Mouse (Mus musculus): ENCODE results near the gene Impg1. TPM values are rescaled to one million over a fixed set of nuclear protein-coding genes. Genes with fewer than 3 reads are reported as not detected.
A peak's percentile ranks its signal among the peaks of the same experiment; 100 is the strongest.
"Not testable (repeated sequence)": the region's sequence is repeated elsewhere in the genome, so short reads cannot be mapped to it uniquely, and the experiment has no call there.

The Impg1 gene
- polyA plus RNA-seq, 1 experiment from 2014 or later, result 0.04 TPM

- DNase-seq (ENCODE audit: low spot score), result no peak
- Histone ChIP-seq H3K27me3 (replicated peaks; ENCODE audit: control insufficient read depth, insufficient read depth, low read length) (no peaks in the 10 kb centered on the region), H3K9ac (ENCODE audit: low read depth, low read length) (no peak overlapping the region), H3K4me2 (ENCODE audit: low read depth, low read length) (no peak overlapping the region), H3K4me3 (ENCODE audit: low read depth, low read length) (no peak overlapping the region), H3K36me3 (ENCODE audit: control insufficient read depth, insufficient read depth, low read length) (no peaks in the 10 kb centered on the region), H3K4me1 (ENCODE audit: control insufficient read depth, insufficient read depth, low read length) (no peaks in the 10 kb centered on the region; the same call in 1 of the 2 replicates), H3K27ac (replicated peaks; ENCODE audit: low read depth, low read length) (no peak overlapping the region), H3K9me3 (ENCODE audit: control insufficient read depth, low read length) (0 out of 2 replicates have a peak, but pooled peaks cover 3% of the 10 kb centered on the region)
- ATAC-seq (ENCODE audit: low read depth), result no peak
- WGBS, result 86% methylated on average over 6 of the region's 6 CpGs
Observed at GRCm38 (mm10) chr9:80338026-80338425, 127.3 kb downstream of the Impg1 start.

GRCm38 (mm10) chr9:80335660-80336357 is 129.5 kb downstream of the Impg1 start:
- WGBS, result 81% methylated on average over 13 of the region's 13 CpGs
- Histone ChIP-seq H3K9me3 (ENCODE audit: control insufficient read depth, low read length) (no peaks in the 10 kb centered on the region), H3K4me1 (ENCODE audit: control insufficient read depth, insufficient read depth, low read length) (no peaks in the 10 kb centered on the region; the same call in 1 of the 2 replicates), H3K27me3 (replicated peaks; ENCODE audit: control insufficient read depth, insufficient read depth, low read length) (no peaks in the 10 kb centered on the region), H3K36me3 (ENCODE audit: control insufficient read depth, insufficient read depth, low read length) (no peaks in the 10 kb centered on the region), H3K4me2 (ENCODE audit: low read depth, low read length) (no peak overlapping the region), H3K4me3 (ENCODE audit: low read depth, low read length) (no peak overlapping the region), H3K9ac (ENCODE audit: low read depth, low read length) (no peak overlapping the region), H3K27ac (replicated peaks; ENCODE audit: low read depth, low read length) (no peak overlapping the region)
- DNase-seq (ENCODE audit: low spot score) (no peak), ATAC-seq (ENCODE audit: low read depth) (no peak)

GRCm38 (mm10) chr9:80333998-80334605 is 131.2 kb downstream of the Impg1 start:
- 51% methylated on average over 14 of the region's 14 CpGs for WGBS
- ATAC-seq (ENCODE audit: low read depth), result no peak
- H3K4me2 ChIP-seq (ENCODE audit: low read depth, low read length), result peak overlapping the region; percentile 34
- no peaks in the 10 kb centered on the region for H3K36me3 ChIP-seq (ENCODE audit: control insufficient read depth, insufficient read depth, low read length)
- no peaks in the 10 kb centered on the region; the same call in 1 of the 2 replicates for H3K4me1 ChIP-seq (ENCODE audit: control insufficient read depth, insufficient read depth, low read length)
- 0 out of 2 replicates have a peak overlapping the region, but pooled peaks have one; percentile 5 for H3K4me3 ChIP-seq (ENCODE audit: low read depth, low read length)
- no peaks in the 10 kb centered on the region for H3K27me3 ChIP-seq (replicated peaks; ENCODE audit: control insufficient read depth, insufficient read depth, low read length)
- no peak for DNase-seq (ENCODE audit: low spot score)
- H3K9ac ChIP-seq (ENCODE audit: low read depth, low read length), result no peak overlapping the region
- H3K9me3 ChIP-seq (ENCODE audit: control insufficient read depth, low read length), result no peaks in the 10 kb centered on the region
- no peak overlapping the region for H3K27ac ChIP-seq (replicated peaks; ENCODE audit: low read depth, low read length)

- no peaks in the 10 kb centered on the region for H3K27me3 ChIP-seq (replicated peaks; ENCODE audit: control insufficient read depth, insufficient read depth, low read length)
- H3K4me3 ChIP-seq (ENCODE audit: low read depth, low read length), result 0 out of 2 replicates have a peak overlapping the region, but pooled peaks have one; percentile 5
- WGBS, result 32% methylated on average over 8 of the region's 8 CpGs
Observed at GRCm38 (mm10) chr9:80333466-80333865, 131.8 kb downstream of the Impg1 start.

DNA sequence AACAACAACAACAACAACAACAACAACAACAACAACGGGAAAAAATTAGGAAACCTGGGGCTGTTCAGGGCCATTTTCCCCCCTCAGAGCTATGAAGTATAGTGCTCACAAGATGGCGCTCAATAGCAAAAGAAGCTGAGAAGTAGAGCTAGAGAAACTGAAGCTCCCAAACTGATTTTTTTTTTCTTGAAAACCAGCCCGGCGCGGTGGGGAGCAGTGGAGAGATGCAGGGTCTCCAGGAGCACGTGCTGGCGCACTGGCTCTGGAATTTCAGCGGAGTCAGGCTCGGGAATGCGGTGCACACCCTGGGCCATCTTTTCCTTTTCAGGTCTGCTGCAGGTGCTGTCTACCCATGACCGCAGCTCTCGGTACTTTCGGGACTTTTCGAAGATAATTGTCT is 133.1 kb downstream of the Impg1 start:
- WGBS, result 17% methylated on average over 14 of the region's 14 CpGs
- H3K27me3 ChIP-seq (replicated peaks; ENCODE audit: control insufficient read depth, insufficient read depth, low read length), result no peaks in the 10 kb centered on the region
- H3K27ac ChIP-seq (replicated peaks; ENCODE audit: low read depth, low read length), result no peak overlapping the region
- DNase-seq (ENCODE audit: low spot score), result peak; percentile 91
- H3K9me3 ChIP-seq (ENCODE audit: control insufficient read depth, low read length), result no peaks in the 10 kb centered on the region
- peak; percentile 69 for ATAC-seq (ENCODE audit: low read depth)
- H3K4me2 ChIP-seq (ENCODE audit: low read depth, low read length), result peak overlapping the region; percentile 61
- no peak overlapping the region for H3K9ac ChIP-seq (ENCODE audit: low read depth, low read length)
- no peaks in the 10 kb centered on the region for H3K36me3 ChIP-seq (ENCODE audit: control insufficient read depth, insufficient read depth, low read length)
- H3K4me1 ChIP-seq (ENCODE audit: control insufficient read depth, insufficient read depth, low read length), result no peaks in the 10 kb centered on the region; the same call in 1 of the 2 replicates
- peak overlapping the region; percentile 34 for H3K4me3 ChIP-seq (ENCODE audit: low read depth, low read length)

More at GRCm38 (mm10) chr9:80333466-80333865, 131.8 kb downstream of the Impg1 start:
- H3K36me3 ChIP-seq (ENCODE audit: control insufficient read depth, insufficient read depth, low read length), result no peaks in the 10 kb centered on the region
- no peaks in the 10 kb centered on the region for H3K9me3 ChIP-seq (ENCODE audit: control insufficient read depth, low read length)
- ATAC-seq (ENCODE audit: low read depth) (no peak), DNase-seq (ENCODE audit: low spot score) (peak; percentile 14)
- peak overlapping the region; percentile 34 for H3K4me2 ChIP-seq (ENCODE audit: low read depth, low read length)
- H3K4me1 ChIP-seq (ENCODE audit: control insufficient read depth, insufficient read depth, low read length), result no peaks in the 10 kb centered on the region; the same call in 1 of the 2 replicates
- no peak overlapping the region for H3K27ac ChIP-seq (replicated peaks; ENCODE audit: low read depth, low read length)
- no peak overlapping the region for H3K9ac ChIP-seq (ENCODE audit: low read depth, low read length)

DNA sequence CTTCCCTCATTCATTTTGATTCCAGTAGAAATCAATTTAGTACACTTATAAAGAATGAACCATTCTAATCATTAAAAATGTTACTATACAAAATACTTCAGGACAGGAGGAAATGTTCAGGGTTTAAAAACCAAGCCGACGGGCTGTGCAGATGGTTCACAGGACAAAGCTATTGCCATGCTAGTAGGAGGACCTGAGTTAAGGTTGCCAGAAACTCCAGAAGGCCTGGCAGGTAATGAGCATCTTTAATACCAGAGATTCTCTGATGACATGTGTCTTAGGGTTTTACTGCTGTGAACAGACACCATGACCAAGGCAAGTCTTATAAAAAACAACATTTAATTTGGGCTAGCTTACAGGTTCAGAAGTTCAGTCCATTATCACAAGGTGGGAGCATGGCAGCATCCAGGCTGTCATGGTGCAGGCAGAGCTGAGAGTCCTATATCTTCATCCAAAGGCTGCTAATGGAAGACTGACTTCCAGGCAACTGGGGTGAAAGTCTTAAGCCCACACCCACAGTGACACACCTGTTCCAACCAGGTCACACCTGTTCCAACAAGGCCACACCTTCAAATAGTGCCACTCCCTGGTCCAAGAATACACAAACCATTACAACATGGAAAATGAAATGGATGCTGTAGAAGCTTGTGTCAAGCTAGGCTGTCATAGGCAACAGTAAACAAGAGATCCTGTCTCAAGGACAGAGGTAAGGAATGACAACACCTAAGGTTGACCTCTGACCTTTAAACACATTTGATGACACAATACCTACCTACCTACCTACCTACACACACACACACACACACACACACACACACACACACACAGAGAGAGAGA is 144.0 kb downstream of the Impg1 start:
- 92% methylated on average over 2 of the region's 2 CpGs for WGBS
- not testable (repeated sequence) for H3K36me3 ChIP-seq (ENCODE audit: control insufficient read depth, insufficient read depth, low read length); H3K9ac ChIP-seq (ENCODE audit: low read depth, low read length); ATAC-seq (ENCODE audit: low read depth); H3K4me3 ChIP-seq (ENCODE audit: low read depth, low read length); H3K27ac ChIP-seq (replicated peaks; ENCODE audit: low read depth, low read length); DNase-seq (ENCODE audit: low spot score); H3K4me1 ChIP-seq (ENCODE audit: control insufficient read depth, insufficient read depth, low read length); H3K9me3 ChIP-seq (ENCODE audit: control insufficient read depth, low read length); H3K27me3 ChIP-seq (replicated peaks; ENCODE audit: control insufficient read depth, insufficient read depth, low read length); H3K4me2 ChIP-seq (ENCODE audit: low read depth, low read length)

GRCm38 (mm10) chr9:80318027-80318426 is 147.3 kb downstream of the Impg1 start:
- Histone ChIP-seq H3K36me3 (ENCODE audit: control insufficient read depth, insufficient read depth, low read length) (no peaks in the 10 kb centered on the region), H3K27me3 (replicated peaks; ENCODE audit: control insufficient read depth, insufficient read depth, low read length) (no peaks in the 10 kb centered on the region), H3K9me3 (ENCODE audit: control insufficient read depth, low read length) (0 out of 2 replicates have a peak, but pooled peaks cover 4% of the 10 kb centered on the region), H3K9ac (ENCODE audit: low read depth, low read length) (no peak overlapping the region), H3K4me2 (ENCODE audit: low read depth, low read length) (no peak overlapping the region), H3K4me3 (ENCODE audit: low read depth, low read length) (no peak overlapping the region), H3K27ac (replicated peaks; ENCODE audit: low read depth, low read length) (no peak overlapping the region), H3K4me1 (ENCODE audit: control insufficient read depth, insufficient read depth, low read length) (no peaks in the 10 kb centered on the region)
- WGBS, result 85% methylated on average over 6 of the region's 6 CpGs
- ATAC-seq (ENCODE audit: low read depth), result no peak
- no peak for DNase-seq (ENCODE audit: low spot score)

- Histone ChIP-seq H3K4me1 (ENCODE audit: control insufficient read depth, insufficient read depth, low read length) (no peaks in the 10 kb centered on the region), H3K4me3 (ENCODE audit: low read depth, low read length) (no peak overlapping the region), H3K27ac (replicated peaks; ENCODE audit: low read depth, low read length) (no peak overlapping the region), H3K4me2 (ENCODE audit: low read depth, low read length) (no peak overlapping the region), H3K9ac (ENCODE audit: low read depth, low read length) (no peak overlapping the region), H3K27me3 (replicated peaks; ENCODE audit: control insufficient read depth, insufficient read depth, low read length) (no peaks in the 10 kb centered on the region), H3K36me3 (ENCODE audit: control insufficient read depth, insufficient read depth, low read length) (no peaks in the 10 kb centered on the region), H3K9me3 (ENCODE audit: control insufficient read depth, low read length) (0 out of 2 replicates have a peak, but pooled peaks cover 4% of the 10 kb centered on the region)
- DNase-seq (ENCODE audit: low spot score), result no peak
- 87% methylated on average over 6 of the region's 6 CpGs for WGBS
- no peak for ATAC-seq (ENCODE audit: low read depth)
Observed at GRCm38 (mm10) chr9:80315922-80316321, 149.4 kb downstream of the Impg1 start.

Measured in embryonic facial prominence, embryonic 14.5 days (tissue).